Mouse (Mus musculus) thymus, adult 2 months (tissue): Measurements from ENCODE around the gene Metrnl. TPM values are rescaled to one million over a fixed set of nuclear protein-coding genes. Genes with fewer than 3 reads are reported as not detected.

Experiments
- DNase-seq: peaks from one replicate; pipeline ENCODE4 v3.0.0; 2021
- H3K27ac ChIP-seq: fragments of 200-500 bp; 2 replicates; pipeline ENCODE4 v1.5.1; 2012; ENCODE audit warnings: low read length, control low read depth; ENCODE audit not compliant: control insufficient read depth, insufficient read depth
- H3K27me3 ChIP-seq: fragments of 200-500 bp; 2 replicates; pipeline ENCODE4 v1.6.1; 2012; ENCODE audit warnings: mild to moderate bottlenecking, low read length, moderate library complexity, mixed read lengths; ENCODE audit not compliant: control insufficient read depth, insufficient read depth
- H3K36me3 ChIP-seq: fragments of 200-500 bp; 2 replicates; pipeline ENCODE4 v1.6.1; 2012; ENCODE audit warnings: mild to moderate bottlenecking, low read length, moderate library complexity; ENCODE audit not compliant: control insufficient read depth, insufficient read depth
- H3K4me1 ChIP-seq: fragments of 200-500 bp; replicated peaks from 2 replicates; pipeline ENCODE4 v1.6.1; 2012; ENCODE audit warnings: low read length; ENCODE audit not compliant: control insufficient read depth, insufficient read depth
- H3K4me3 ChIP-seq: fragments of 200-500 bp; 2 replicates; pipeline ENCODE4 v1.5.1; 2012; ENCODE audit warnings: mild to moderate bottlenecking, low read length, control low read depth, moderate library complexity; ENCODE audit not compliant: control insufficient read depth, insufficient read depth
- CTCF ChIP-seq: fragments of 200-500 bp; IDR thresholded peaks from 2 replicates; pipeline ENCODE4 v1.5.1; 2012; ENCODE audit warnings: mild to moderate bottlenecking, control low read depth, low read length, moderate library complexity, borderline replicate concordance; ENCODE audit not compliant: control insufficient read depth, poor library complexity, insufficient read depth; ENCODE audit errors: extremely low read depth
- POLR2A ChIP-seq: fragments of 200-500 bp; IDR thresholded peaks from 2 replicates; pipeline ENCODE4 v1.6.1; 2012; ENCODE audit warnings: mild to moderate bottlenecking, low read length, control low read depth, moderate library complexity; ENCODE audit not compliant: control insufficient read depth, poor library complexity, insufficient read depth; ENCODE audit errors: extremely low read depth
- WGBS: fragments of 180-500 bp; shearing (Covaris S2); methylation state at CpG from one replicate; pipeline ENCODE4 v1.1.7; 2018; 5-methylcytosine and 5-hydroxymethylcytosine counted together
- polyA plus RNA-seq: library from polyadenylated mRNA; depleted of rRNA; stranded (reverse); fragments of >200 nt; gene quantifications from 2 replicates; pipeline ENCODE4 v1.2.3, GENCODE M21; 2012; rRNA removed

Metrnl gene
- polyA plus RNA-seq, 1 experiment, result 17.6 TPM

- TF ChIP-seq POLR2A, result no peak
- TF ChIP-seq CTCF, result no peak
- DNase-seq, result no peak
- Histone ChIP-seq H3K36me3 (no peaks in the 10 kb centered on the region), H3K27ac (no peak overlapping the region), H3K4me1 (no peaks in the 10 kb centered on the region), H3K27me3 (no peaks in the 10 kb centered on the region), H3K4me3 (no peak overlapping the region)
- whole genome bisulfite sequencing, result 23% methylated on average over 1 of the region's 1 CpGs
These were observed 39.6 kb downstream of the Metrnl start for GRCm38 (mm10) chr11:121740906-121741305.

- Histone ChIP-seq H3K4me3 (no peak overlapping the region), H3K4me1 (no peaks in the 10 kb centered on the region), H3K27me3 (no peaks in the 10 kb centered on the region), H3K36me3 (no peaks in the 10 kb centered on the region), H3K27ac (no peak overlapping the region)
- WGBS, result 89% methylated on average over 1 of the region's 1 CpGs
- TF ChIP-seq CTCF (no peak), POLR2A (no peak)
- DNase-seq, result no peak
These were observed 40.1 kb downstream of the Metrnl start for GRCm38 (mm10) chr11:121741433-121741832.

- H3K36me3 ChIP-seq, result no peaks in the 10 kb centered on the region
- no peak overlapping the region for H3K4me3 ChIP-seq
- no peak for DNase-seq
- H3K4me1 ChIP-seq, result no peaks in the 10 kb centered on the region
- H3K27ac ChIP-seq, result no peak overlapping the region
- WGBS, result 91% methylated on average over 1 of the region's 1 CpGs
- no peak for TF ChIP-seq CTCF
- no peak for TF ChIP-seq POLR2A
- no peaks in the 10 kb centered on the region for H3K27me3 ChIP-seq
These were observed 41.8 kb downstream of the Metrnl start for GRCm38 (mm10) chr11:121743113-121743512.

GRCm38 (mm10) chr11:121743915-121744628 is 42.7 kb downstream of the Metrnl start:
- DNase-seq, result no peak
- Histone ChIP-seq H3K4me1 (no peaks in the 10 kb centered on the region), H3K36me3 (no peaks in the 10 kb centered on the region), H3K4me3 (no peak overlapping the region), H3K27ac (no peak overlapping the region), H3K27me3 (no peaks in the 10 kb centered on the region)
- no peak for TF ChIP-seq POLR2A
- TF ChIP-seq CTCF, result no peak

- H3K4me3 ChIP-seq, result no peak overlapping the region
- no peaks in the 10 kb centered on the region for H3K36me3 ChIP-seq
- DNase-seq, result no peak
- TF ChIP-seq CTCF, result no peak
- no peak for TF ChIP-seq POLR2A
- H3K27ac ChIP-seq, result no peak overlapping the region
- 92% methylated on average over 12 of the region's 12 CpGs for WGBS
- no peaks in the 10 kb centered on the region for H3K4me1 ChIP-seq
- no peaks in the 10 kb centered on the region for H3K27me3 ChIP-seq
These were observed 45.7 kb downstream of the Metrnl start for GRCm38 (mm10) chr11:121746941-121747494.

- WGBS, result 71% methylated on average over 5 of the region's 5 CpGs
- Histone ChIP-seq H3K27me3 (no peaks in the 10 kb centered on the region), H3K4me3 (no peak overlapping the region), H3K27ac (no peak overlapping the region), H3K4me1 (no peaks in the 10 kb centered on the region), H3K36me3 (no peaks in the 10 kb centered on the region)
- no peak for TF ChIP-seq CTCF
- TF ChIP-seq POLR2A, result no peak
- DNase-seq, result no peak
These were observed 46.8 kb downstream of the Metrnl start for GRCm38 (mm10) chr11:121748003-121748684.

Other genes starting within 250 kb of the Metrnl start
- gene Tbcd, start 249.6 kb upstream of the Metrnl start, polyA plus RNA-seq, result 86.5 and 90.0 TPM in 2 replicates
- gene Zfp750, start 182.2 kb upstream of the Metrnl start, polyA plus RNA-seq, result 2.3 and 2.4 TPM in 2 replicates
- 6.8 and 8.2 TPM in 2 replicates for gene B3gntl1, start 28.4 kb upstream of the Metrnl start, polyA plus RNA-seq
- 0.04 TPM in 1 of 2 replicates, not detected in the other for gene Ptchd3, start 128.7 kb downstream of the Metrnl start, polyA plus RNA-seq